Comparison of ENCODE assay signal across 17 mouse cellular contexts in the genomic region with DNA sequence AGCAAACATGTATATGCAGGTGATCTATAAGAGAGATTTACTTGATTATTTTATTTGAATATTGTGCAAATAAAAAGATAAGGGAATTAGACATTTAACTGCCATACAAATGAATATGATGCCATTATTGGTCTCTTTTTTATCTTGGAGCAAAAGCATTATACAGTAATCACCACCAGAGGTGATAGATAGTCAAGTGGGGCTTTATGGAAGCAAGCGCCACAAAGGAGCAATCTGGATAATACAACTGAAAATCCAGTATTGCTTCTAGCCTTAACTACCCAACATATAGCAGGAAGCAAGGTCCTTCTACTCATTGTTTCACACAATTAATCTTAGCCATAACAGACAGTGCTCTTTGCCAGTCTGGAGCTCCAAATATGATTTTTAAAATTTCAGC.
"Had no signal": no experiment of that assay in that cellular context is flagged by ENCODE, and none has a peak within 500 bp of the region (broad histone marks: within the 10 kb centered on the region; RNA-seq: fewer than 3 reads in every experiment).

No protein-coding gene starts in this region.

- H3K27me3 ChIP-seq: kidney, embryonic 15.5 days; limb, embryonic 12.5 days; liver, embryonic 13.5 days; lung, embryonic 15.5 days; megakaryocyte, embryonic 14.5 days had no signal

- H3K27ac ChIP-seq: kidney, embryonic 15.5 days; limb, embryonic 12.5 days; liver, embryonic 13.5 days; lung, embryonic 15.5 days; macrophage had no signal

- H3K36me3 ChIP-seq: kidney, embryonic 15.5 days; limb, embryonic 12.5 days; liver, embryonic 13.5 days; lung, embryonic 15.5 days had no signal

- DNase-seq: kidney, adult 2 months; kidney, postnatal 14 days; layer of hippocampus, postnatal 36 days; liver; liver, embryonic 13.5 days; liver, postnatal 0 days; lung, postnatal 14 days; midbrain, embryonic 14.5 days; right cerebral cortex, postnatal 25 days; thymus, adult 18-20 months; thymus, postnatal 14 days had no signal

- H3K4me2 ChIP-seq: kidney, embryonic 15.5 days; limb, embryonic 12.5 days; liver, embryonic 13.5 days; lung, embryonic 15.5 days had no signal

- ATAC-seq: intestine, embryonic 16.5 days; liver, postnatal 0 days had no signal

- H3K9me3 ChIP-seq: kidney, embryonic 15.5 days; limb, embryonic 12.5 days; liver, embryonic 13.5 days; lung, embryonic 15.5 days; megakaryocyte, embryonic 14.5 days had no signal

- H3K4me3 ChIP-seq: kidney, embryonic 15.5 days; limb, embryonic 12.5 days; liver, embryonic 13.5 days; lung, embryonic 15.5 days; megakaryocyte, embryonic 14.5 days had no signal

- H3K9ac ChIP-seq: kidney, embryonic 15.5 days; limb, embryonic 12.5 days; liver, embryonic 13.5 days; liver, postnatal 0 days; lung, embryonic 15.5 days had no signal
